Mouse (Mus musculus): ENCODE data around the gene Ccnjl. TPM values are rescaled to one million over a fixed set of nuclear protein-coding genes. Genes with fewer than 3 reads are reported as not detected.
A peak's percentile ranks its signal among the peaks of the same experiment; 100 is the strongest.

Ccnjl gene
- polyA plus RNA-seq, 1 experiment: 46.5 TPM

GRCm38 (mm10) chr11:43585211-43586005 is 56.8 kb downstream of the Ccnjl start:
- TF ChIP-seq FLI1 (IDR thresholded peaks at IDR 0.05; ENCODE audit: low read length) (no peak), GATA1 (IDR thresholded peaks at IDR 0.05; ENCODE audit: borderline replicate concordance, low read length) (no peak)
- peaks cover 81% of the 10 kb centered on the region for H3K36me3 ChIP-seq (replicated peaks; ENCODE audit: low read length)
- H3K9me3 ChIP-seq: no peaks in the 10 kb centered on the region
- no peaks in the 10 kb centered on the region for H3K27me3 ChIP-seq (replicated peaks)
- peaks cover 39% of the 10 kb centered on the region for H3K4me1 ChIP-seq
- H3K4me3 ChIP-seq (replicated peaks): no peak overlapping the region

- TF ChIP-seq FLI1 (IDR thresholded peaks at IDR 0.05; ENCODE audit: low read length) (no peak), GATA1 (IDR thresholded peaks at IDR 0.05; ENCODE audit: borderline replicate concordance, low read length) (no peak)
- H3K4me3 ChIP-seq (replicated peaks): no peak within 1 kb of the TSS
- no peaks in the 10 kb centered on the region for H3K27me3 ChIP-seq (replicated peaks)
- H3K4me1 ChIP-seq: peaks cover 45% of the 10 kb centered on the region
- H3K9me3 ChIP-seq: no peaks in the 10 kb centered on the region
- peaks cover 72% of the 10 kb centered on the region for H3K36me3 ChIP-seq (replicated peaks; ENCODE audit: low read length)
Measured at GRCm38 (mm10) chr11:43586324-43587090, 57.9 kb downstream of the Ccnjl start, which contains the start of gene 4933415A04Rik. TSS of gene 4933415A04Rik (plus strand) at chr11:43587040.

- Histone ChIP-seq H3K4me3 (replicated peaks) (no peak overlapping the region), H3K9me3 (no peaks in the 10 kb centered on the region), H3K27me3 (replicated peaks) (no peaks in the 10 kb centered on the region), H3K4me1 (peaks cover 57% of the 10 kb centered on the region), H3K36me3 (replicated peaks; ENCODE audit: low read length) (peaks cover 54% of the 10 kb centered on the region)
- TF ChIP-seq GATA1 (IDR thresholded peaks at IDR 0.05; ENCODE audit: borderline replicate concordance, low read length): no peak
- no peak for TF ChIP-seq FLI1 (IDR thresholded peaks at IDR 0.05; ENCODE audit: low read length)
Measured at GRCm38 (mm10) chr11:43589530-43590072, 61.0 kb downstream of the Ccnjl start.

- Histone ChIP-seq H3K36me3 (replicated peaks; ENCODE audit: low read length) (no peaks in the 10 kb centered on the region), H3K4me3 (replicated peaks) (no peak within 1 kb of the TSS), H3K9me3 (no peaks in the 10 kb centered on the region), H3K4me1 (peaks cover 28% of the 10 kb centered on the region), H3K27me3 (replicated peaks) (no peaks in the 10 kb centered on the region)
- TF ChIP-seq GATA1 (IDR thresholded peaks at IDR 0.05; ENCODE audit: borderline replicate concordance, low read length) (no peak), FLI1 (IDR thresholded peaks at IDR 0.05; ENCODE audit: low read length) (no peak)
Measured at GRCm38 (mm10) chr11:43601440-43601839, 72.9 kb downstream of the Ccnjl start, which contains the start of gene Fabp6. TSS of gene Fabp6 (minus strand) at chr11:43601540.

- H3K4me1 ChIP-seq: peaks cover 28% of the 10 kb centered on the region
- no peaks in the 10 kb centered on the region for H3K27me3 ChIP-seq (replicated peaks)
- TF ChIP-seq FLI1 (IDR thresholded peaks at IDR 0.05; ENCODE audit: low read length): no peak
- no peak for TF ChIP-seq GATA1 (IDR thresholded peaks at IDR 0.05; ENCODE audit: borderline replicate concordance, low read length)
- no peaks in the 10 kb centered on the region for H3K9me3 ChIP-seq
- H3K36me3 ChIP-seq (replicated peaks; ENCODE audit: low read length): no peaks in the 10 kb centered on the region
- no peak overlapping the region for H3K4me3 ChIP-seq (replicated peaks)
Measured at GRCm38 (mm10) chr11:43604207-43604606, 75.6 kb downstream of the Ccnjl start.

GRCm38 (mm10) chr11:43604891-43605290 is 76.3 kb downstream of the Ccnjl start:
- Histone ChIP-seq H3K4me3 (replicated peaks) (peak overlapping the region; percentile 3), H3K9me3 (no peaks in the 10 kb centered on the region), H3K27me3 (replicated peaks) (no peaks in the 10 kb centered on the region), H3K4me1 (peaks cover 27% of the 10 kb centered on the region), H3K36me3 (replicated peaks; ENCODE audit: low read length) (no peaks in the 10 kb centered on the region)
- no peak for TF ChIP-seq FLI1 (IDR thresholded peaks at IDR 0.05; ENCODE audit: low read length)

- Histone ChIP-seq H3K4me1 (peaks cover 32% of the 10 kb centered on the region), H3K36me3 (replicated peaks; ENCODE audit: low read length) (no peaks in the 10 kb centered on the region), H3K9me3 (no peaks in the 10 kb centered on the region), H3K27me3 (replicated peaks) (no peaks in the 10 kb centered on the region), H3K4me3 (replicated peaks) (no peak overlapping the region)
- TF ChIP-seq GATA1 (IDR thresholded peaks at IDR 0.05; ENCODE audit: borderline replicate concordance, low read length) (no peak), FLI1 (IDR thresholded peaks at IDR 0.05; ENCODE audit: low read length) (no peak)
Measured at GRCm38 (mm10) chr11:43605859-43606258, 77.3 kb downstream of the Ccnjl start.

GRCm38 (mm10) chr11:43608440-43608839 is 79.9 kb downstream of the Ccnjl start:
- Histone ChIP-seq H3K9me3 (no peaks in the 10 kb centered on the region), H3K27me3 (replicated peaks) (no peaks in the 10 kb centered on the region), H3K36me3 (replicated peaks; ENCODE audit: low read length) (no peaks in the 10 kb centered on the region), H3K4me3 (replicated peaks) (no peak overlapping the region), H3K4me1 (peaks cover 53% of the 10 kb centered on the region)
- TF ChIP-seq FLI1 (IDR thresholded peaks at IDR 0.05; ENCODE audit: low read length) (no peak), GATA1 (IDR thresholded peaks at IDR 0.05; ENCODE audit: borderline replicate concordance, low read length) (no peak)

GRCm38 (mm10) chr11:43610006-43610661 is 81.5 kb downstream of the Ccnjl start:
- TF ChIP-seq GATA1 (IDR thresholded peaks at IDR 0.05; ENCODE audit: borderline replicate concordance, low read length) (no peak), FLI1 (IDR thresholded peaks at IDR 0.05; ENCODE audit: low read length) (no peak)

More at GRCm38 (mm10) chr11:43610006-43610661, 81.5 kb downstream of the Ccnjl start:
- no peaks in the 10 kb centered on the region for H3K36me3 ChIP-seq (replicated peaks; ENCODE audit: low read length)
- H3K4me1 ChIP-seq: peaks cover 50% of the 10 kb centered on the region
- no peak overlapping the region for H3K4me3 ChIP-seq (replicated peaks)
- H3K27me3 ChIP-seq (replicated peaks): no peaks in the 10 kb centered on the region
- H3K9me3 ChIP-seq: no peaks in the 10 kb centered on the region
